Mouse (Mus musculus): ENCODE results near the gene Cog5. TPM values are rescaled to one million over a fixed set of nuclear protein-coding genes. Genes with fewer than 3 reads are reported as not detected.

Cog5 gene
- total and polyA plus RNA-seq, 3 experiments = 34.8 to 42.7 (median 39.3) TPM

GRCm38 (mm10) chr12:31730126-31730525 lies 75.5 kb downstream of the Cog5 start:
- dilution Hi-C loops (cut with MboI; ENCODE audit: extremely low pct_ligation_motif_present, extremely low pct_unique_long_range_greater_than_20kb, low sequenced_read_pairs) (no loop called here), in situ Hi-C loops (cut with MboI; ENCODE audit: low pct_ligation_motif_present, low pct_unique_long_range_greater_than_20kb, low sequenced_read_pairs) (no loop called here)
- Histone ChIP-seq H3K9me3 (replicated peaks; ENCODE audit: low read length) (no peaks in the 10 kb centered on the region), H3K9ac (ENCODE audit: insufficient read depth, low read depth) (no peak overlapping the region), H3K4me2 (ENCODE audit: insufficient read depth, low read depth, poor library complexity, severe bottlenecking) (no peak overlapping the region), H3K79me2 (replicated peaks; ENCODE audit: control insufficient read depth, extremely low read depth, insufficient read depth, poor library complexity, severe bottlenecking) (no peaks in the 10 kb centered on the region), H3K4me3 (replicated peaks in 1 of 3; ENCODE audit: low read depth in 2 of 3, low read length in 2 of 3, poor library complexity in 1 of 3) (no peak overlapping the region), H3K4me1 (ENCODE audit: control insufficient read depth in 1 of 2, insufficient read depth in 2 of 2) (no peaks in the 10 kb centered on the region), H3K27me3 (replicated peaks) (no peaks in the 10 kb centered on the region), H3K36me3 (replicated peaks in 1 of 2; ENCODE audit: control insufficient read depth in 1 of 2, insufficient read depth in 1 of 2, low read length in 1 of 2) (no peaks in the 10 kb centered on the region), H3K27ac (ENCODE audit: insufficient read depth, low read depth) (no peak overlapping the region)
- no peak for DNase-seq (ENCODE audit: extremely low read depth)
- TF ChIP-seq NELFE (IDR thresholded peaks at IDR 0.05; ENCODE audit: low read depth, low read length) = no peak
- no peak for TF ChIP-seq CHD1 (IDR thresholded peaks at IDR 0.05; ENCODE audit: low read depth, low read length)
- no peak for TF ChIP-seq MAZ (IDR thresholded peaks at IDR 0.05; ENCODE audit: low read depth, low read length)
- no peak for TF ChIP-seq MEF2A (IDR thresholded peaks at IDR 0.05; ENCODE audit: borderline replicate concordance, low read depth, low read length)
- no peak for TF ChIP-seq CTCF (conservative IDR thresholded peaks at IDR 0.05 in 1 of 2, IDR thresholded peaks at IDR 0.05 in 1 of 2; ENCODE audit: low read depth in 2 of 2, low read length in 2 of 2)
- TF ChIP-seq POLR2AphosphoS2 (IDR thresholded peaks at IDR 0.05; ENCODE audit: low read depth, low read length) = no peak
- TF ChIP-seq HCFC1 (IDR thresholded peaks at IDR 0.05; ENCODE audit: low read depth, low read length) = no peak
- TF ChIP-seq IRF4 (IDR thresholded peaks at IDR 0.05; ENCODE audit: low read depth, low read length) = no peak
- no peak for TF ChIP-seq MAFK (IDR thresholded peaks at IDR 0.05; ENCODE audit: insufficient replicate concordance, low read length)
- no peak for TF ChIP-seq USF2 (conservative IDR thresholded peaks at IDR 0.05; ENCODE audit: low read depth, low read length)
- no peak for TF ChIP-seq EP300 (IDR thresholded peaks at IDR 0.05; ENCODE audit: low read length)
- no peak for TF ChIP-seq KAT2A (IDR thresholded peaks at IDR 0.05; ENCODE audit: insufficient replicate concordance, low read length)
- no peak for TF ChIP-seq E2F4 (IDR thresholded peaks at IDR 0.05; ENCODE audit: insufficient replicate concordance, low read depth, low read length)
- TF ChIP-seq ZC3H11A (IDR thresholded peaks at IDR 0.05; ENCODE audit: low read depth, low read length) = no peak
- no peak for TF ChIP-seq ZMIZ1 (IDR thresholded peaks at IDR 0.05; ENCODE audit: low read depth, low read length)
- TF ChIP-seq JUN (IDR thresholded peaks at IDR 0.05; ENCODE audit: insufficient read depth, low read depth, low read length) = no peak
- TF ChIP-seq USF1 (IDR thresholded peaks at IDR 0.05; ENCODE audit: low read depth, low read length) = no peak
- no peak for TF ChIP-seq PAX5 (IDR thresholded peaks at IDR 0.05; ENCODE audit: low read length)
- no peak for TF ChIP-seq ZNF384 (IDR thresholded peaks at IDR 0.05; ENCODE audit: low read depth, low read length)

- dilution Hi-C loops (cut with MboI; ENCODE audit: extremely low pct_ligation_motif_present, extremely low pct_unique_long_range_greater_than_20kb, low sequenced_read_pairs) (no loop called here), in situ Hi-C loops (cut with MboI; ENCODE audit: low pct_ligation_motif_present, low pct_unique_long_range_greater_than_20kb, low sequenced_read_pairs) (no loop called here)
- Histone ChIP-seq H3K27ac (ENCODE audit: insufficient read depth, low read depth) (no peak overlapping the region), H3K9me3 (replicated peaks; ENCODE audit: low read length) (no peaks in the 10 kb centered on the region), H3K36me3 (replicated peaks in 1 of 2; ENCODE audit: control insufficient read depth in 1 of 2, insufficient read depth in 1 of 2, low read length in 1 of 2) (no peaks in the 10 kb centered on the region), H3K4me1 (ENCODE audit: control insufficient read depth in 1 of 2, insufficient read depth in 2 of 2) (no peaks in the 10 kb centered on the region), H3K4me2 (ENCODE audit: insufficient read depth, low read depth, poor library complexity, severe bottlenecking) (no peak overlapping the region), H3K27me3 (replicated peaks) (no peaks in the 10 kb centered on the region), H3K9ac (ENCODE audit: insufficient read depth, low read depth) (no peak overlapping the region), H3K79me2 (replicated peaks; ENCODE audit: control insufficient read depth, extremely low read depth, insufficient read depth, poor library complexity, severe bottlenecking) (no peaks in the 10 kb centered on the region), H3K4me3 (replicated peaks in 1 of 3; ENCODE audit: low read depth in 2 of 3, low read length in 2 of 3, poor library complexity in 1 of 3) (no peak overlapping the region)
- DNase-seq (ENCODE audit: extremely low read depth) = no peak
- TF ChIP-seq MAX (IDR thresholded peaks at IDR 0.05; ENCODE audit: low read length) (no peak), ZNF384 (IDR thresholded peaks at IDR 0.05; ENCODE audit: low read depth, low read length) (no peak), ZMIZ1 (IDR thresholded peaks at IDR 0.05; ENCODE audit: low read depth, low read length) (no peak), JUN (IDR thresholded peaks at IDR 0.05; ENCODE audit: insufficient read depth, low read depth, low read length) (no peak), KAT2A (IDR thresholded peaks at IDR 0.05; ENCODE audit: insufficient replicate concordance, low read length) (no peak), MXI1 (IDR thresholded peaks at IDR 0.05; ENCODE audit: low read depth, low read length) (no peak), MEF2A (IDR thresholded peaks at IDR 0.05; ENCODE audit: borderline replicate concordance, low read depth, low read length) (no peak), MYC (IDR thresholded peaks at IDR 0.05; ENCODE audit: low read depth, low read length) (no peak), RCOR1 (conservative IDR thresholded peaks at IDR 0.05; ENCODE audit: low read depth, low read length) (no peak), SMC3 (IDR thresholded peaks at IDR 0.05; ENCODE audit: low read depth, low read length) (no peak), MAZ (IDR thresholded peaks at IDR 0.05; ENCODE audit: low read depth, low read length) (no peak), UBTF (IDR thresholded peaks at IDR 0.05; ENCODE audit: low read depth, low read length) (no peak)
These were observed 79.9 kb downstream of the Cog5 start for GRCm38 (mm10) chr12:31734616-31735015.

All from CH12.LX (cell line).